Comparison of ENCODE assay signal across 15 mouse cellular contexts in genomic region chr10:27114131-27114530, GRCm38 (mm10).
A peak's percentile ranks its signal among the peaks of the same experiment; 100 is the strongest.
DNase-seq lines count a peak whose midpoint lies in the region; TF ChIP-seq lines count a peak whose summit lies in the region.
"Had no signal": no experiment of that assay in that cellular context is flagged by ENCODE, and none has a peak within 500 bp of the region (broad histone marks: within the 10 kb centered on the region; RNA-seq: fewer than 3 reads in every experiment).

No protein-coding gene starts in this region.

- H3K36me3 ChIP-seq in liver, adult 2 months (ENCODE audit: control insufficient read depth, insufficient read depth, low read length): no peaks in the 10 kb centered on the region
- H3K36me3 ChIP-seq: G1E had no signal

- TF ChIP-seq CTCF in liver, adult 2 months (IDR thresholded peaks at IDR 0.05; ENCODE audit: low read depth, low read length): no peak

- no peak overlapping the region for H3K4me3 ChIP-seq in liver, adult 2 months (ENCODE audit: insufficient read depth, low read depth, low read length)

- peaks cover 3% of the 10 kb centered on the region; the same call in 1 of the 2 replicates for H3K4me1 ChIP-seq in liver, adult 2 months (ENCODE audit: control insufficient read depth, insufficient read depth, low read length)

- H3K27ac ChIP-seq in liver, adult 2 months (replicated peaks; ENCODE audit: insufficient read depth, low read depth, low read length): no peak overlapping the region

- no peak overlapping the region for H3K9ac ChIP-seq in liver, adult 2 months (ENCODE audit: low read depth, low read length)

- WGBS in liver, adult 2 months: 30% methylated on average over 3 of the region's 3 CpGs

- H3K27me3 ChIP-seq in liver, adult 2 months (ENCODE audit: control insufficient read depth, insufficient read depth, low read length): no peaks in the 10 kb centered on the region
- H3K27me3 ChIP-seq: CH12.LX had no signal

- H3K79me2 ChIP-seq in liver, adult 2 months (ENCODE audit: control insufficient read depth, insufficient read depth, low read length): no peaks in the 10 kb centered on the region

- no peak for TF ChIP-seq POLR2A in liver, adult 2 months (IDR thresholded peaks at IDR 0.05; ENCODE audit: extremely low read depth, insufficient read depth, low read length)

- DNase-seq in liver, adult 2 months (ENCODE audit: extremely low read depth, low read depth, low spot score): peak; percentile 92
- DNase-seq in liver: no peak
- DNase-seq: adrenal gland, adult 2 months; adrenal gland, adult 8-10 months; adrenal gland, postnatal 10 days; adrenal gland, postnatal 14 days; adrenal gland, postnatal 25 days; adrenal gland, postnatal 36 days; B cell, adult 2 months; cerebellum, adult 11 months; cerebellum, adult 11-12 months; cerebellum, adult 18-20 months; cerebellum, adult 2 months had no signal
